Mouse (Mus musculus) c-Kit-positive CD71-positive TER-119-positive erythroid progenitor cells, embryonic 14.5 days (primary cell): ENCODE data around the gene Kif21a.

Source experiments
- DNase-seq: peaks from one replicate; pipeline ENCODE4 v3.0.0-alpha.2; 2013; ENCODE audit warnings: low spot score

Kif21a gene

DNA sequence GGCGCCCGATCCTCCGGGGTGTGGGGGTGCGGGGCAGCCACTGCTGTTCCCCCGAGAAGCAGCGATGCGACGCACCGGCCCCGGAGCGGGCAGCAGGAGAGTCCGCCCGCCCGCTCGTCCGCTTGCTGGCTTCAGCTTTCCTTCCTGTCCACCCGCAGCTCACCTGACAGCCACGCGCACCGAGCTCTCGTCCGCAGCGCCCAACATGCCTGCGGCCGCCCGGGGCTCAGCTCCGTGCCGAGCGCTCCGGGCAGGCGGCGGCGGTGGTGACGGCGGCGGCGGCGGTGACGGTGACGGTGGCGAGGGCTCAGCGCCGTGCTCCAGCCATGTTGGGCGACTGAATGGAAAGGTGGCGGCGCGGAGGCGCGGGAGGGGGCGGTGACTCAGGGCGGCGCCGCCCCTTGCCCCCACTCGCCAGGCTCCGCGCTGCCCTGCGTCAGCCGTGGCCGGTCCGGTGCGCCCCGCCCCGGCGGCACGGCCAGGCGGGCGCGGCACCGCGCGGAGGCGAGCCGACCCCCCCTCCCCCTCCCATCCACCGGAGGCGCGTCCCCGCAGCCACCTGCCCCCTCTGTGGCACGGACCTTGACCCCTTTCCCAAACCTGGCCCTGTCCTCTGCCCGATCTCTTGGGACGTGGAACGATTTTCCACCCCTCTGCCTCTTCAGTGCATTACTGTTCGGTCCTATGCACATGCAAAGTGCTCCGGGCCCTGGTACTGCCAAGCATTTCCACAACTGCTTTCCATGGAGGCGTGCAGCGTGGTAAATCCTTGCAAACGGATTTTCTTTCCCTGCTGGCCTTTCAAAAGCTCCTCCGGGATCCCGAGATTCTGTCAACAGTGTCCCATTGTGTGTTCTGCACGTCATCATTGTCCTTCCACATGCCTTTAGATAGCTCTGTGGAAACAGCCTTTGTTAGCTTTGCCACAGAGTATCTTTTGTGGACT lies at the start of gene Kif21a:
Gene Kif21a, minus strand, starts transcription at position 453 of the 946 bp plus-strand sequence.
- peak; percentile 20 for DNase-seq

DNA sequence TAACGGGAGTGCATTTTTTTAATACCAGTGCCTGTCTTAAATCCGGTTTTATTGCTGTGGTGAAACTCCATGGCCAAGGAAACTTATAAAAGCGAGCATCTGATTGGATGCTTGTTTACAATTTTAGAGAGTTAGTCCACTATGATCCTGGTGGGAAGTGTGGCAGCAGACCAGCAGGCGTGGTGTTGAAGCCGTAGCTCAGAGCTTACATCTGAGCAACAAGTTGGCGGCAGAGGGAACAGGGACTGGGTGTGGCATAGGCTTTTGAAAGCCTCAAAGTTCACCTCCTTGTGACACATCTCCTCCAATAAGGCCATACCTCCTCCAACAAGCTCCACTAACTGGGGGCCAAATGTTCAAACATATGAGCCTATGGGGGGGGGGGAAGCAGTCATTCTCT lies 46.9 kb upstream of the Kif21a start:
- DNase-seq = no peak

DNA sequence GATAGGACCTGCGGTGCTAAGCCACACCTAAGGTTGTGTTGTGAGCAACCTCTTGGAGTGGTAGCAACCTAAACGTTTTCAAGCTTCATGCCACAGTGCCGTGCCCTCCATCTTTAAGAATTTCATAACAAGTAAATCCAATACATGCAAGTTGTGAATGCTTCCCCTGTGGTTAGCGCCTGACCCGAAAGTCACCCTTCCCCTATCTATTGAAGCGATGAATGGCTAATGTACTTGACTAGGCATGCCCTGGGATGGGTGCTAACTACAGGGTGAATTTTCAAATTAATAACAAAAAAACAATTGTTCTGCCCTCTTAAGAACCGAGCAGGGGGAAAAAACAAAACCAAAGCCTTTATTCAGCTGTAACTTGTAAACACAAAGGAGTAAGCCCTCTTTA lies 39.7 kb upstream of the Kif21a start:
- no peak for DNase-seq

DNA sequence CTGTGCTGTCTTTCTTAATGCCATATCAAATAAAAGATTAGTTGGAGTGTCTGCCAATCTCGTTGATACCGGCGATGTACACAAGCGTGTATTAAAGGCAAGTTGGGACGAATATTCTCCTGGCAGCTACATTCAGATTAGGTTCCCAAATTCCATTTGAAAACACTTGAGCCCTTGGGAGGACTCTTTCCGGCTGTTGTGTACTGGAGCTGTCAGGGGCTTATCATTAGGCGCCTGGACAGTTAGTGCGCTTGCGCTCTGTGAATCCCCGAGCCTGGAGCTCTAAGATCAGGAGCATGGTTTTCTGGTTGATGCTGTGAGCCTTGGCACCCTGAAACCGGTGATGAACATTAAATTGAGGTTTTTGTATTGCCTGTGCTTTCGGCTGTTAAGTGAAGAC lies 38.3 kb upstream of the Kif21a start:
- DNase-seq = no peak

DNA sequence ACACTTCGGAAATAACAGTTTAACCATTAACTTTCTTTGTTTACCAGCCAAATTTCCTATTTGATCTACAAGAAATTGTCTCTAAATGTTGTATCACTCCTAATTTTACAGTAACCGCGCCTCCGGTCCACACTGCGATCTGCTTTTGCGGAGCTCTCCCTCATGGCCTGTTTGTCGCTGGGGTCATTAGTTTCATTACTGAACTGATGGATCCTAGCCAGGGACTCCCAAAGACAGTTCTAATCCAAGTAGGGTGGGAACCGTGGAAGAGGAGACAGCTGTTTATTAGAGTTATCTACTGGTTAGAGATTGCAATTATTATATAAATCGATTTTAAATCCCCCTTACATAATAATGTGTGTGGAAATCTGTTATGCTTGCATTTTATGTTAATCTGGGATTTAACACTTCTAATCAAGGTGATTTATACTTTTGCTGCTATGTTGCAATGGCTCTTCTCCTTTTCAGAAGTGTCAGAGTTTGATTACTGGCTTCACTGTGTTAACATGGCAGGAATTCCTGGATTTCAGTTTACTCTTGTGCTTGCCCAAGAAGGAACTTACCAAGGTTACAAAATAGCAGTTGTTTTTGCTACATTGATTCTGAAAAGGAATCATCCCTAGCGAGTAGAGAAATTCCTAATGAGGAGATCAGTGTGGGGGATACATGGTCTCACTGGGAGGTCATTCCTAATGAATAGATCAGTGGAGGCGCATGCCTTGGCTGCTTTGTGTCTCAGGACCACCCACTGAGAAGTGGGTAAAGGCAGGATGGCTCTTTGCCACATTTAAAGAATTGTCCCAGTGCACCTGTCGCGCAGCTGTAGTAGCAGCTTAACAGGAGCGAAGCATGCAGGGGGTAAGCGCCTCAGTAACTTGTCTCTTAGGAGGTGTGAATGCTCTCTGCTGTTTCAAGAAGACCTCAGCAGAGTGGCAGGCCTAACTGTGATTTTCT lies 28.0 kb upstream of the Kif21a start:
- DNase-seq = no peak

DNA sequence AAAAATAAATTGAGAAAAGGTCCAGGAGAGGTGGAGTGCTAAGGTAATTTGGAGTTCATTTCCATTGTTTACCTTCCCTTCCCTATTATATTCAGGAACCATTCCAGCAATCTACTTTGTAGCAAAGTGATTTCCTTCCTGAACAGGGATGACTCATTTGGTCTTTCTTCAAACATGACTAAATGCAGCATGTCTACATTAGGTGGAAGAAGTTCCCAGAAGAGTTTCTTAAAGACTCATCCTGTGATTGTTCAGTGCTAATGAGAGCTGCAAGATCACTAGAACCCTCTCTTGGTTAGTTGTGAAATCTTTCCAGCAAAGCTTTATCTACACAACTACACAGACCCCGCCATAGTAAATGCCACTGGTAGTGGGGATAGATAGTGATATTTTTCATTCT lies 22.7 kb upstream of the Kif21a start:
- DNase-seq = no peak

DNA sequence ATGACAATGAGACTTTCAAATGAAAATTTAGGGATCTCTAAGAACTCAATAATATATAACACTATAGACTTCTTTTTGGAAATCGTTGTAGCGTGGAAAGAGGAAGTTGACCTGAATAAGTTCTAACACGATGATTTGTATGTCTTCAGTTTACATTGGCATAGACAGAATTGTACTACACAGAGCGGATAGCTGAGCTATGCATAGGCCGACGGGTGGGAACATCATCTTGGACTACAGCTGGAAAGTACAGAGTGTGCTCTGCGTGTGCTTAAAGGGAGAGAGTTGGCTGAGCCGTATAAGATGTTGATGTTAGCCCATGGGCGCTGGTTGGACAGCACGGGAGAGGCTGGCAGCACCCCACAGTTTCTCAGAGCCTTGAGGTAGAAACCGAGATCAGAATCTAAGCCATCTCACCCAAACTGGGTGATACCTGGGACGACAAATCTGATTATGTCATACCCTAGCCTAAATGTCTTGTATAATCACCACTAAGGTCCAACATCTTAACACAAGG lies 14.6 kb upstream of the Kif21a start:
- no peak for DNase-seq

DNA sequence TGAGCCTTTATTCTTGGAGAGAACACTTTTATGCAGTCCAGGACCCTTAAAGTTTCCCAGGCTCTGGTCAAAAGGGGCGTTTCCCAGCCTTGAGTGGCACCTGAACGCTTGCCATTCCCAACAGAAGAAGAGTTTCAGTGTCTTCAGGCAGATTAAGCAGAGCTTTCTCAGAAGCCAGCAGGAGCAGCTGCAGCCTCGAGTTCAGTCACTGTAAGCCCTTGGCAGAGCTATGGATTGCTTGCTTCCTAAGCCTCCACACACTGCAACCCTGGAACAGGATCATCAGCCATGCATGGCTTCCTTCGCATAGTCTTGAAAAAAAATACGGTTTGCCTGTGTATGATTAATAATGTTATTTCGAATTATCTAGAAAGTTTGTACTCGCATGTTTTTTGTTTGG lies 14.1 kb upstream of the Kif21a start:
- no peak for DNase-seq

DNA sequence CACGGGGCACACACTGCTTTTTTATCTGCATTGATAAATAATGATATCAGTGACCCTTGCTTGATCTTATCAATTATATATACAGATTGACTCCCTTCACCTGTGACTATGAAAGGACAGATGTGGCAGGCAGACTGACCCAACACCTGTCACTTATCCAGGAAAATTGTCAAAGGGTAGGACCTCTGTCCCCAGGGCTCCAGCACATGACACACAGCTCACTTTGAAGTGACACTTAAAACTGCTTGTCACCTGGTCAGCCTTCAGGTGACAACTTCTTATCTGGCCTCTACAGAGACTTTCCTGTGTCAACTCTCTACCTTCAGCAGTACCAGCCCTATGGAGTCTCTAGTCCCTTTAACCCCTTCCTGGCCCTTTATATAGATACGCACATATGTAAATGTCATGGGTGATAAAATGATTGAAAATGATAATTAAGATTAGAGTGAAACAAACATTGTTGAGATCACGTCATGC lies 7.2 kb upstream of the Kif21a start:
- no peak for DNase-seq

DNA sequence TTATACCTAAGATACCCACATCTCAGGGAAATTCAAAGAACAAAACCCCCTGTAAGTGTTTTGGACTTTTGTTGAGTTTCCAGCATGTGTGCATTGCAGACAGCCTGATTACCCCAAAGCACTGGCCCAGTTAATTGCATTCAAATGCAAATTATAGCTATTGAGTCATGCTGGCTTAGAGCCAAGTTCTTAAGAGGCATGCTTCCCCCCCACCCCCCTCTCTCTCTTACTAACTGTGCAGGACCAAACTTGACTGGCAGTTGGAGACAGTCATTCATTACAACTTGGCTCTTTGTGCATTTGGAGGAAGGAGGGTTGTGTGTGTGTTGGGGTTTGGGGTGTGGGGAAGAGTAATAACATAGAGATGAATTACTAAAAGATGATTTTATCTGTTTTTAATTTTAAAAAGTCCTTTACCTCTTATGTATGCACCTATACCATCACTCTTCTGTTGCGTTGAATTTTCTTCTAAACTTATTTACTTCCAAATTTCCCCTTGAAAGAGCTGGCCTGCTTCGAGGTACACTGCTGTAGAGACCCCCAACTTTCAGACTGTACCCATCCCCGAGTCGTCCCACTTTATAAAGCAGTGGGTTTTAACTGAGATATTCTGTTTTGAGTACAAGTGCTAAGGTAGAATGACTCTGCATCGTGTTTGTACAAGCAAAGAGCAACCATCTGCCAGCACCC lies 6.6 kb upstream of the Kif21a start:
- no peak for DNase-seq

DNA sequence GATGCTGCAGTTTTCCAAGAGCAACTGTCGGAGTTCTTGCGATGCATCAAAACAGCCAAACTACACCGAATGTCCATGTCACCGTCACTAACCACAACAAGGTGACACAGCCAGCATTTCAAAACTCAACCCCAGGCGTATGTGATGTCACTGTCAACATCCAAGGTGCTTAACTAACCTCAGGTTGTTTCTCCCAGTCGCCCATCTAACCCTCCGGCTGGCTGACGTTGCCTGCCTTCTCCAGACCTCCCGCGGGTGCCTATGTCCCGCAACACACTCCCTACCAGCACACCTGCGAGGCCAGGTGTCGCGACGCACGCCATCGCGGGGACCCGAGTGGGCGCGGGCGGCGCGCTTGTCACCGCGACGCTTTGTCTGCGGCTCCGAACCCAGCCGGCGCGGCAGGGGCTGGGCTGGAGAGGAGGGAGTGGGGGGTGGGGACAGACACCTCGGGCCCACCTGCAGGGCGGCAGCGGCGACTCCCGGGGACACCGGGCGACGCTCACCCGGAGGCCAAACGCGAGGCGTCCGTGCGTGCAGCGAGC lies 725 bp downstream of the Kif21a start:
- DNase-seq = no peak

DNA sequence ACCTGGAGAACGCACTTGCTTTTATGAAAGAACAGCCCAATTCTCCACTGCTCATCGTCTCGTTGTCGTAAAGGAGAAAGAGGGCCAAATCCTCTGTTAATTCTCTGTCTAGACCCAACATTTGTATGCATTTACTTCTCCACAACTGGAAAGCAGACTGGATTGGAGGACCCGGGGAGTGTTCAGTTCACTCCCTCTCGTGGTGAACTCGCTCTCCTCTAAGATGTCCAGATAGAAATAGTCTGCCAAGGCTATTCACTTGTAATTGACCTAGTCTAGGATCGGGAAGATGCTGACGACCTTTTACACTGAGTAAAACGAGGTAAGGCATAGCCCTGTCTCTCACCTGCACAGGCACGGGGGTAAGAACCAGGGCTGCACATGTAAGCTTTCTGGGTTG lies 2.1 kb downstream of the Kif21a start:
- DNase-seq = no peak

DNA sequence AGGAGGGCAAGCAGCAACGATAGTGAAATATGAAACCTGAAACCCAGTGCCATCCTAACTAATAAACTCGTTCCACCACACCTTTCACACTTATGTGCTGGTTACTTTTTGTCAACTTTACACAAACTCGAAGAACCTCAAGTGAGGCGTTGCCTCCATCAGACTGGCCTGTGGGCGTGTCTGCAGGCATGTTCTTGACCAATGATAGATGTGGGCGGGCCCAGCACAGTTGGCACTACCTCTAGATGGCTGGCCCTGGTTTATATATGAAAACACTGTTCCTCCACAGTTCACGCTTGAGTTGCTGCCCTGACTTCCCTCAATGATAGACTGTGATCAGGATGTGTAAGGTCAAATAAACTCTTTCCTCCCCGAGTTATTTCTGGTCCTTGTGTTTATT lies 3.2 kb downstream of the Kif21a start:
- no peak for DNase-seq

DNA sequence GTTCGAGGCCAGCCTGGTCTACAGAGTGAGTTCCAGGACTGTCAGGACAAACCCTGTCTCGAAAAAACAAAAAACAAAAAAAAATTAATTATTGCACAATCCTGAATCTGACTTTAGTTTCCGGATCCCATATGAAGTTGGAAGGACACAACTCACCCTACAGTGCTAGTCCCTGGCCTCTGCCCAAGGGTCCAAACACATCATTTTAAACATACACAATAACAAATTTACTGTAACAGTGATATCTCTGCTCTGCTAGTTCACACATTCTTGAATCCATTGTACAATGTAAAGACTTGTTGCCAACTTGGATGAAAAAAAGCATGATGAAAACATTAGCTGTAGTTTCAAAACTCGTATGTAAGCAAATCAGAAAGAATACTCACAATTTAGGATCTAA lies 6.5 kb downstream of the Kif21a start:
- no peak for DNase-seq

DNA sequence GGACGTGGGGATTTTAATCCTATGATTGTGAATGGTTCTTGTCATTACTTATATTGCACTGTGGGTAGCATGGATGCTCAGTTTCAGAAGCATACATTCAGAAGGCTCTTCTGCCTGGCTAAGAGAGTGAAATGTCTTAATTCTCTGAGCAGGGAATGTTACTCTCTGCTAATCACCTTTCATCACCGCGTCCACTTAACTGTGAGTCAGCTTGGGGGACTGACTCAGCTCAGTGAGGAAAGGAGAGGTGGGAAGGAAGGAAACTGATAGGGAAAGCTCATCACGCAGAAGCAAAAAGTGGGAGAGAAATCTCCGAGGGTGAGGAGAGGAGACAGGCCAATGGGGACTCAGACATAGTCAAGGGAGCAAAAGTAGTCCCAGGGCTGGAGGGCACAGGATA lies 10.9 kb downstream of the Kif21a start:
- DNase-seq = no peak

DNA sequence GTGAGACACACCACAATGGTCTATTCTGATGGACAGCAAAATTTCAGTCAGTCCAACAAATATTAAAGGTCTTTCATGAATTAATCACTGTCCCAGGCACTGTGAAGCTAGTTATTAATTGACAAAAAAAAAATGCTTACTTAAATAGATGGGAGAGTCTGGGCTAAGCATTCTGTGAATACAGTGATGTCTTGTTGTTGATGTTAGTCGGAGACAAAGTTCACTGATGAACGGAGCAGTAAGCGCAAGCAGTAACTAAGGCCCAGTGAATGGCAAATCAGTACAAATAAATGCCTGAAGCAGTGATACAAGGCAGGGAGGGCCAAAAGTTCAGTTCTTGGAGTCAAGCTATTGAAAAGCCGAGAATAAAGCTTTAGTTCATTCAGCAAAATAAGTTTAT lies 15.7 kb downstream of the Kif21a start:
- DNase-seq = no peak

DNA sequence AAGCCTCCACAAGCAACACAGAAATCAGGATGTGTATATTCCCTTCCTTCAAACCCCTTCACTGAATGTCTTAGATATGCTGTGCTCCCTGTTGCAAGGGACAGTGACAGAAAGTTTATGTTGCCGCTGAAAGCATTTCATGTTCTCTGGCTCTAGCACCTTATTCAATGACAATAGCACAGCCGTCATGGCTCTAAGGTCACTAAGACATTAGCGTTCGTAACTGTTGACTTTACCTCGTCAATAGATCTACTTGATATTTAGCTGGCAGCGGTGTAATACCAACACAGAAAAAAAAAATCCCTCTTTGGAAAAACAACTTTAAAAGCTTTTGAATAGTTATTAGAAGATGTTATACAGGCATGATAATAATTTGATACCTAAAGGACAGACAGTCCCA lies 16.2 kb downstream of the Kif21a start:
- DNase-seq = no peak

DNA sequence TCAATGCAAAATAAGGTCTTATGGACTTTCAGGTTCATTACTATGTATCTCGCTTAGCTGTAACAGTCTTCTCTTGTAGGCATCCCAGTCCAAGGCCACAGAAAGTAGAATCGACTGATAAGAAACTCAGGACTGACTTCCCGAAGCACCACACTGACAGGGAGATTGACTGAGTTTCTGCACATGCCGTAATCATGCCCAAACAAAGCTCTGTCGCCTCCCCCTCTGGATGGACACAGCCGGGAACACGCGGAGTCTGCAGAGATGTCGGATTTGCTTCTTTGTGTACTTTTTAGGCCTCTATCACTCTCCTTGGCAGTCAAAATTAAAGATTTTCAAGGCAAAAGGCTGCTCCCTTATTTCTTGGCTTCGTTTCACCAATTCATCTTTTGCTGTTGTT lies 20.8 kb downstream of the Kif21a start:
- no peak for DNase-seq

DNA sequence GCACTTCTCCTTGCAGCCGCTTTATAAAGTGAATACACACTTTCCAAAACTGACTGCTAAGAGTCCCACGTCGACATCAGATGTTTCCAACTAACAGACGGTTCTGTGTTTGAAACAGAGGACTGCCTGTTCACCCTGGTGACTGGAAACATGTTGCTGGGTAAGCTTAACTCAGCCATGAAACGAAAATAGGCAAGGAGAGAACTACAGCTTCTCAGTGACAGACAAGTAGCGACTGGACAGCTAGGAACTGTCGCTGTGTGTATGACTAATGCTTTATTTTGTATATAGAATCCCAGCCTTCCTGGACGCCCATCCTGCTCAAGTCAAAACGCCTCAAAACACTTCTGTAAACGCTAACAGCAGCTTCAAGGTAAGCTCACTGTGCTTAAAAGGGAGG lies 21.3 kb downstream of the Kif21a start:
- no peak for DNase-seq

DNA sequence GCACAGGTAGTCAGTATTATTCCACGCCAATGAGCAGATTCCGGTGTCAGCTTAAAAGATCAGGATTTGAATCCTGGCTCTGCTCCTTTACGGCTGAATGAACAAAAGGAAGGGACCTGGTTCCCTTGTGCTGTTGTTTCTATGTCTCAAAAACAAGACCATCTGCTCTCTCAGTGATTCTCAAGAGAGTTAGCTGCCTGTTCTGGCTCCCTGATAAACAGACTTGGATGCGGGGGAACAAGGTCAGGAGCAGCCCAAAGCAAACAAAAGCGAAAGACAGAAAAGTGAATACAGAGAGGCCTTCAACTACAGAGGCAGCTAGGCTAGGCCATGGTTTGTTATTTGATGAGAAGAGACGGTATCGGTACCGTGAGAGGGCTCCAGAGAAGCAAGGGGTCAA lies 27.5 kb downstream of the Kif21a start:
- DNase-seq = no peak

DNA sequence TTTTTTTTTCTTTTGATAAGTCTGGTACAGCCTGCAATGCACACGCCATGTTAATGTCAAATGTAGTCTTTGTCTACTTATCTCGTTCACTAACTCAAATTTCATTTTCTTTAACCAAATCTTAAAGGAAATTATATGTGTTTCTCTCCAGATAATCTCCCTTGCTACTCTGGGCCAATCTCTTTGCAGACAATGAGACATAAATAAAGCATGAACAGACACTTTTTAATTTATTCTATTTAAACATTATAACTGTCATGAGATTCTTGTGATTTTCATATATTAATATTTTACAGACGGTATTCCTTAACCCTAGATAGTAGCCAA lies 30.9 kb downstream of the Kif21a start:
- no peak for DNase-seq
